Mouse (Mus musculus) adrenal gland, postnatal 25 days (tissue): ENCODE measurements around the gene Fkbp15. TPM values are rescaled to one million over a fixed set of nuclear protein-coding genes. Genes with fewer than 3 reads are reported as not detected.
"Not testable (repeated sequence)": the region's sequence is repeated elsewhere in the genome, so short reads cannot be mapped to it uniquely, and the experiment has no call there.

Source experiments
- DNase-seq: peaks from one replicate; pipeline ENCODE4 v3.0.0; 2021; ENCODE audit warnings: mixed read lengths
- total RNA-seq: library from RNA; stranded (reverse); gene quantifications from 2 replicates; pipeline ENCODE4 v1.2.3, GENCODE M21; 2021

The Fkbp15 gene
- total RNA-seq, 1 experiment from 2014 or later = 42.5 TPM

- no peak for DNase-seq
Observed at GRCm38 (mm10) chr4:62282969-62283368, 77.4 kb downstream of the Fkbp15 start.

- DNase-seq = no peak
Observed at GRCm38 (mm10) chr4:62281319-62281718, 79.0 kb downstream of the Fkbp15 start.

- DNase-seq = no peak
Observed at GRCm38 (mm10) chr4:62278081-62278480, 82.3 kb downstream of the Fkbp15 start.

GRCm38 (mm10) chr4:62277222-62277621 lies 83.1 kb downstream of the Fkbp15 start:
- no peak for DNase-seq

- DNase-seq = no peak
Observed at GRCm38 (mm10) chr4:62276642-62277041, 83.7 kb downstream of the Fkbp15 start.

GRCm38 (mm10) chr4:62274841-62275536 lies 85.4 kb downstream of the Fkbp15 start:
- no peak for DNase-seq

GRCm38 (mm10) chr4:62273916-62274315 lies 86.4 kb downstream of the Fkbp15 start:
- DNase-seq = no peak

GRCm38 (mm10) chr4:62272696-62273095 lies 87.7 kb downstream of the Fkbp15 start:
- no peak for DNase-seq

GRCm38 (mm10) chr4:62267101-62267500 lies 93.2 kb downstream of the Fkbp15 start:
- no peak for DNase-seq

GRCm38 (mm10) chr4:62266016-62266415 lies 94.3 kb downstream of the Fkbp15 start:
- DNase-seq = not testable (repeated sequence)

- no peak for DNase-seq
Observed at GRCm38 (mm10) chr4:62265154-62265836, 95.1 kb downstream of the Fkbp15 start.

GRCm38 (mm10) chr4:62263133-62263844 lies 97.1 kb downstream of the Fkbp15 start:
- DNase-seq = no peak

GRCm38 (mm10) chr4:62262276-62262675 lies 98.1 kb downstream of the Fkbp15 start, which contains the start of gene Slc31a2:
Slc31a2 (plus strand) TSS chr4:62262562.
- no peak for DNase-seq

- DNase-seq = peak; percentile 66
Observed at GRCm38 (mm10) chr4:62256931-62257330, 103.4 kb downstream of the Fkbp15 start.

GRCm38 (mm10) chr4:62254551-62254950 lies 105.8 kb downstream of the Fkbp15 start:
- DNase-seq = no peak

GRCm38 (mm10) chr4:62251776-62252175 lies 108.6 kb downstream of the Fkbp15 start:
- no peak for DNase-seq

GRCm38 (mm10) chr4:62250896-62251544 lies 109.3 kb downstream of the Fkbp15 start:
- no peak for DNase-seq

Other genes with a start within 250 kb of the Fkbp15 start
- not detected in 2 replicates for gene Mup21, start 209.7 kb downstream of the Fkbp15 start, total RNA-seq
- gene Zfp37, start 129.5 kb downstream of the Fkbp15 start, total RNA-seq = 3.8 and 5.2 TPM in 2 replicates
- 27.7 and 30.6 TPM in 2 replicates for gene Slc31a2, start 98.0 kb downstream of the Fkbp15 start, total RNA-seq
- gene Slc31a1, start 179 bp upstream of the Fkbp15 start, total RNA-seq = 50.7 and 51.4 TPM in 2 replicates
- gene Cdc26, start 48.1 kb upstream of the Fkbp15 start, total RNA-seq = 70.4 and 85.8 TPM in 2 replicates
- gene Prpf4, start 48.2 kb upstream of the Fkbp15 start, total RNA-seq = 28.4 and 30.2 TPM in 2 replicates
- not detected in 2 replicates for gene Rnf183, start 74.7 kb upstream of the Fkbp15 start, total RNA-seq
- gene Wdr31, start 110.3 kb upstream of the Fkbp15 start, total RNA-seq = 2.4 and 3.0 TPM in 2 replicates
- gene Bspry, start 119.5 kb upstream of the Fkbp15 start, total RNA-seq = 2.4 and 3.5 TPM in 2 replicates
- gene Hdhd3, start 142.9 kb upstream of the Fkbp15 start, total RNA-seq = 10.2 and 14.6 TPM in 2 replicates
- 78.1 and 97.7 TPM in 2 replicates for gene Alad, start 159.4 kb upstream of the Fkbp15 start, total RNA-seq
- gene Pole3, start 164.5 kb upstream of the Fkbp15 start, total RNA-seq = 49.0 and 52.2 TPM in 2 replicates
- 0.64 TPM in 1 of 2 replicates, not detected in the other for gene 4933430I17Rik, start 164.8 kb upstream of the Fkbp15 start, total RNA-seq
- 31.5 TPM in 2 replicates for gene Rgs3, start 199.3 kb upstream of the Fkbp15 start, total RNA-seq